Mouse (Mus musculus): ENCODE measurements around the gene Ccnl1.

Ccnl1 gene

DNA sequence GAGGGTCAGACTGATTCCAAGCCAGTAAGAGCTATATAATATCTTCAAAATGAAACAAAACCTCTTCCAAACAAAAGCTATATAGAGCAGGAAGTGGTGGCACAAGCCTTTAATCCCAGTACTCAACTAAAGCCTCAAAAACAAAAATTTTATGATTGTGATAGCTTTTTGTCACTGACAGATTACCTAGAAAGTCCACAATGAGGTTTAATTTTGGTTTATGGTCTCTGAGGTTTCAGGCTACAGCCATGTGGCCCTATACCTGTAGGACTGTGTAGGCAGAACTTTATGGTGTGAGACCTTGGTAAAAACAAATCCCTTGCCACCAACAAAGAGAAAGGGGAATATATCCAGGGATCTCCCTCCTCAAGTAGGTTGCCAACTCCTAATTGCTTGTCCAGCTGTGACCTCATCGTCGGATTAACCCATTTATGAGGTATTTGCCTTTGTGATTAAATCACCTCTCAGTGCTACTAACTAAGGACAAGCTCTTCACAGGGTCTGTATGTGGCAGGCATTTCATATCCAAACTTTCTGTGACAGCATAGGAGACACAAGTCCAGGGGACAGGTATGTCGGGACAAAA is 1.5 kb upstream of the Ccnl1 start:
- in situ Hi-C loops (cut with MseI, MboI), result no loop called here

- in situ Hi-C loops (cut with MseI, MboI), result no loop called here
Measured at GRCm38 (mm10) chr3:65958840-65959185, 764 bp upstream of the Ccnl1 start.

DNA sequence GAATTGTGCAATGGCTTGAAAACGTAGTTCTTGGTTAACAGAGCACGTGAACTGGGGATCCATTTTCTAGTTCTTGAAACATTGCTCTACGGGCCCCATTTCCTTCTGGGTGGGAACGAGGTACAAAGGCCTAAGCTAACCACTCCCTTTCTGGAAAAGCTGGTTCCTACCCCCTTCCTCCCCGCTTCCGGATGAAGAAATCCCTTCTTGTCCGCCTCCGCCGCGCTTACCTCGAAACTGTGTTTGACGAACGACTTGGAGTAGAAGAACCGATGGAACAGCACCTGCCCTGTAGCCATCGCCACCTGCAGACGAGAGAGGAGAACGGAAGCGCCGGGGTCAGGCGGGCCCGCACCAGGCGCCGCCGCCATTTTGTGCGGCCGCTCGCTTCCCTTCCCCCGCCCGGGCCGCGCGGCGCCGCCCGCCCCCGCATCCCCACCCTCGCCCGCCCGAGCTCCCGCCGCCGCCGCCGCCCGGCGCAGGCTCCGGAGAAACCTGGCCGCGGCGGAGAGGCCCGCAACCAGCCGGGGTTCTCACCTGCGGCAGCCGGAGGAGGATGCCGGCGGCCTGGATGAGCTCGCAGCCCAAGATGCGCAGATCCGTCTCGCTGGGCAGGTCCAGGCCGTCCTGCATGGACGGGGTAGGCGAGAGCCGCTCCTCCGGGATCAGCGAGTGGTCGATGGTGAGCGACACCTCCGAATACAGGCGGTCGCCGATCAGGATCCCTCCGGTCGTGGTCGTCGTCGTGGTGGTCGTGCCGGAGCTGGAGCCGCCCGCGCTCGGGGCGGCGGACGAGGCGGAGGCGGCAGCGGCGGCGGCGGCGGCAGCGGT is 563 bp downstream of the Ccnl1 start:
- in situ Hi-C loops (cut with MseI, MboI), result no loop called here

DNA sequence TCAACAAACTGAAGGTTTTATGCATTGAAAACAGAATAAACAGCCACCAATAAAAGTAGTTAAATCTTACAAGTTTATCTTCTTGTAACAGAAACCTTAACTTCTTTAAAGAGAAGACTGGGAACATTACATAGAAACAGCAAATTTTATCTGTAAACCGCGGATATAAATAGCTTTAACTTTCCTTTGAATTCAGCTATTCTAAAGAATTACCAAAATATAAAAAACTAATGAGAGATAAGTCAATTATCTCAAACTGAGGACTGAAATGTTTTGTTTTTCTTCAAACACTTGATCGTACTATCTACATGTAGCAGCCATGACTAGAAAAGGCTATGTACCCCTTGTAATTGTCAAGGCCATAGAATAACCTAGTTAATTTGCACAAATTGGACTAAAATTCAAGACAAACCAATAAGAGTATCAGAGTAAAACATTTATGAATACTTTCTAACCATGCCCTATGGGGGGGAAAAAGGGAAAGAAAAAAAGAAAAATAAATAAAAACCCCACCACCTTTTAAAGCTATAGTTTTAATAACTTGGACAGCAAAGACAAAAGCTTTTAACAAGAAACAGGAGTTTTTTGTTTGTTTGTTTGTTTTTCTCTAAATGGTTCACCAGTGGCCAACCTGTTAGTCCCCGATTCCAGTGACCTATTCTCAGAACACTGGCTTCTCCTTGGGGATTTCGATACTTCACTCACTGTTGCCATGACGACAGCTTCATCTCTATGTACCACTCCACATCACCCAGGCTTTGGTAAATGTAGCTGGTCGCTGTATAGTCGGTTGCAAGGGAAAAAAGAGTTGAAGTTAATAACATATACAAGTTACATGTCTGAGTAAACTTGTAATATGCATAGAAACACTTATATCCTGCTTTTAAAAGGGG is 3.3 kb downstream of the Ccnl1 start:
- in situ Hi-C loops (cut with MseI, MboI), result no loop called here

DNA sequence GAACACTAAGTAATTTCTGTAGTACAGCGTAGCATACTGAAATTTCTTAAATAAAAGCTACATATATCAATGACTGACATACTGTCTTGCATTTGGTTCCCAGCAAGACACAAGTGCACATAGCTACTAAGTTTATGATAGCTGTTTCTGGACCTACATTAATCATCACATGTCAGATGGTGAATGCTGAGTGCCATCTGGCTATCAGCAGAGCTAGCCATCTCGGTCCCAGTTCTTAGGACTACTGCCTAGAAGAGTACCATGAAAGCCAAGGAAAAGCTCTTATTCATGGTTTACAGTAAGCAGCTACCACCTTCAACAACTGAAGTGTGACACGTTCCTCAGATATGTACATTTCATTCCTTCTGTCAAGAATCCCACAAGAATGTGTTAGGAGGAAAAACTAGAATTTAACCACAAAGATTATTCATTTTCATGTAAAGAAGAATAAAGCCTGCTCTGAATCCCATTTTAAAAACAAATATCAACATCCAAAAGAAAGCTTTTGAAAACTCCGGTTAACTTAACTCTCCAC is 7.2 kb downstream of the Ccnl1 start:
- in situ Hi-C loops (cut with MseI, MboI), result no loop called here

GRCm38 (mm10) chr3:65950304-65950703 is 7.7 kb downstream of the Ccnl1 start:
- in situ Hi-C loops (cut with MseI, MboI), result no loop called here

DNA sequence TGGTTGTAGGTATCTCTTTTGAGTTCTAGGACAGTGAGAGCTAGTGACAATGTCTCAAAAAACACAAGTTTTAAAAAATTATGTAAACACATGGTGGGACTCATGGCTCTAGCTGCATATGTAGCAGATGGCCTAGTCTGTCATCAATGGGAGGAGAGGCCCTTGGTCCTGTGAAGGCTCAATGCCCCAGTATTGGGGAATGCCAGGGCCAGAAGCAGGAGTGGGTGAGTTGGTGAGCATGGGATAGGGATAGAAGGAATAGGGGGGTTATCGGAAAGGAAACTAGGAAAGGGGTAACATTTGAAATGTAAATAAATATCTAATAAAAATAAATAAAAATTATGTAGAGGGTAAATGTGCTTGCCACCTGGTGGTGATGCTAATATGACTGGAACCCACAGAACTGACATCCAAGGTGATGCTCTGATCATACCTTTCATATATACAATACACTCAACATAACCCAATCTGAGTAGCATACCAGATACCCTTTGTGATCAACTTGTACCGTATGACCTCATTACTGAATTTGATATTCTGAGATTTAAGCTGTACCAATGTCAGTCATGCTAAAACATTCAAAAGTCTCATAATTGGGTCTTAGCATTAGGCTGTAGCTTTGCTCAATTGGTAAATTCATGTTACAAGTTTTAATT is 12.6 kb downstream of the Ccnl1 start:
- in situ Hi-C loops (cut with MseI, MboI), result loop anchor here in 1 of 2 experiments (25.0 kb wide), 1 partner anchor 408 kb away; the partner anchor contains the start of gene Tiparp

DNA sequence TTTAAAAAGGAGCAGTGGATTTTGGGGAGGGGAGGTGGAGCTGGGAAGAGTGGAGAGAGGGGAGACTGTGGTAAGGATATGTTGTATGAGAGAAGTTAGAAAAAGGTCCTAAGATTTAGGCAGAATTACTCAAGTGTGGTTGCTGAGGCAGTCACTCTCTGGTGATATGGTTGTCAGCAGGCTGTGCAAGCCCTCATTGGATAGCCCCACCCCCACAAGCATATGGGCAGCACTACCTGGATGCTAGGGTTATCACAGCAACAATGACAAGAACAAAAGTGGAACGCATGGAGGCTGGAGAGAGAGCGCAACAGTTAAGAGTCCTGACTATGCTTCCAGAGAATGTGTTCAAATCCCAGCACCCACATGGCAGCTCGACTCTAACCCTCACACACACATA is 13.3 kb downstream of the Ccnl1 start:
- in situ Hi-C loops (cut with MseI, MboI), result loop anchor here in 1 of 2 experiments (25.0 kb wide), 1 partner anchor 407 kb away; the partner anchor contains the start of gene Tiparp

GRCm38 (mm10) chr3:65943453-65943852 is 14.6 kb downstream of the Ccnl1 start:
- in situ Hi-C loops (cut with MseI, MboI), result loop anchor here in 1 of 2 experiments (25.0 kb wide), 1 partner anchor 406 kb away; the partner anchor contains the start of gene Tiparp

- in situ Hi-C loops (cut with MseI, MboI), result loop anchor here in 1 of 2 experiments (25.0 kb wide), 1 partner anchor 404 kb away; the partner anchor contains the start of gene Tiparp
Measured at GRCm38 (mm10) chr3:65941052-65941451, 17.0 kb downstream of the Ccnl1 start.

GRCm38 (mm10) chr3:65938211-65938610 is 19.8 kb downstream of the Ccnl1 start:
- in situ Hi-C loops (cut with MseI, MboI), result loop anchor here in 1 of 2 experiments (25.0 kb wide), 1 partner anchor 401 kb away; the partner anchor contains the start of gene Tiparp

DNA sequence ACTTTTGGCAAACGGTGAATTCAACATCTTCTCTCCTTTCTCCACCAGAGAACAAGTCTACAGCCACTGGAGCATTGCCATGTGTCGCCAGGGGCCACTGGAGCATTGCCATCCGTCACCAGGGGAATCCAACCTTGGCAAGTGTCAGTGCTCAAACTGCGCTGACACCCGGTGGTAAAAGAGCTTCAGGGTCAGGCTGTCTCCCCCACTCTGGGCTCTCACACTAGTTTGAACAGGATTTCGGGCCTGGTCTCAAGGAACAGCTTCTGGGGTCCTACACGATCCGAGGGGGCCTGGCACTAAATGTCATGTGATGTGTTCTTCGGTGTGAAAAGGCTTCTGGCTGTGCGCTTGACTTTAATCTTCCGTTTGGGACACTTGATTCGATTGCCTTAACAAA is 21.7 kb downstream of the Ccnl1 start:
- in situ Hi-C loops (cut with MseI, MboI), result loop anchor here in 1 of 2 experiments (25.0 kb wide), 1 partner anchor 399 kb away; the partner anchor contains the start of gene Tiparp

DNA sequence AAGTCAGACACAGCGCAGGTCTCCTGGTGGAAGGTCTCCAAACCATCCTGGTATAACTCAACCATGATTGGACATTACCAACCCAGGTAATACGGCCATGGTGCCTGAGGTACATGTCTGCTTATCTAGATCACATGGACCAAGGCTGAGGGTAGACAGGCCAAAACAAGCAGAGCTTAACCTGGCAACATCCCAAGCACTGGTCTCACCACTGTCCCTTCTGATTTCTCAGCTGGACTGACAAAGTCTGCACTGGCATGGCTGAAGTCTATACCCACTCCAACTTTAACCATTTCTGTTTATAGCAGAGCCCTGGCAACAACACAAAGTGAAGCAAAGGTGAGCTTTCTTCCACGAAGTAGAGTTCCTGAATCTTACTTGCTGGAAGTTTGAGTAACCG is 22.9 kb downstream of the Ccnl1 start:
- in situ Hi-C loops (cut with MseI, MboI), result loop anchor here in 1 of 2 experiments (25.0 kb wide), 1 partner anchor 398 kb away; the partner anchor contains the start of gene Tiparp

DNA sequence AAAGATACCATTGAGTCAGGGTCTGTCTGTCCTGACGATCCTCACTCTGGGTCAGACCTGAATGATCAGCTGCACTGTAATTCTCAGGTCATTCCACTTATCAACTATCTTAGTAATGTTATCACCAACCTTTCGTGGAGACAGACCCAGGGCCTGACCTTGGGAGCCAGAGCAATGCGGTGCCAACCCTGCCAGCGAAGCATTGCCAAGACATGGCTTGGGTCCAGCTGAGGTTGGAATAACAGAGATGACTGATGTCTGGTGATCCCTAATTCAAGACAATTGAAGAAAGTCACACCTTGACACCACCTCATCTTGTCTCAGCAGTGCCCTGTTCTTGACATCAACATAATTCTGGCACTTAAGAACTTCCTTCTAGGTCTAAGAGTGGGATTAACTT is 24.3 kb downstream of the Ccnl1 start:
- in situ Hi-C loops (cut with MseI, MboI), result loop anchor here in 1 of 2 experiments (25.0 kb wide), 1 partner anchor 396 kb away; the partner anchor contains the start of gene Tiparp

GRCm38 (mm10) chr3:65931542-65931941 is 26.5 kb downstream of the Ccnl1 start:
- in situ Hi-C loops (cut with MseI, MboI), result loop anchor here in 1 of 2 experiments (25.0 kb wide), 1 partner anchor 394 kb away; the partner anchor contains the start of gene Tiparp

DNA sequence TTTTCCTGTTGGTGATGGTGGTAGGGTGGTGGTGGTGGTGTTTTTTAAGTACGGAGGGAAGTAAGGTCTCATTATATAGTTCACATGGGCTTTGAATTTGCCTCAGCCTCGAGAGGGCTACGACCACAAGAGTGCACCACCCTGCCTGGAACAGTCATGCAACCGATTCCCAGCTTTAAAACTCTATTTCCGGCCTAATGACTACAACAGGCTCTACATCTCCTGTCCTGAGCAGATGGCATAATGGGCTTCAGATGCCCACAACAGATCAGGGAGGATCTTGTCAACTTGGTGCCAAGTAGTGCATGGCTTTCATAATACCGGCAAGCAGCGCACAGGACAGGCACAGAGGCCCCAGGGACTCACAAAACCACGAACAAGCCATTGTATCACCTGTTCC is 27.4 kb downstream of the Ccnl1 start:
- in situ Hi-C loops (cut with MseI, MboI), result loop anchor here in 1 of 2 experiments (25.0 kb wide), 1 partner anchor 393 kb away; the partner anchor contains the start of gene Tiparp

DNA sequence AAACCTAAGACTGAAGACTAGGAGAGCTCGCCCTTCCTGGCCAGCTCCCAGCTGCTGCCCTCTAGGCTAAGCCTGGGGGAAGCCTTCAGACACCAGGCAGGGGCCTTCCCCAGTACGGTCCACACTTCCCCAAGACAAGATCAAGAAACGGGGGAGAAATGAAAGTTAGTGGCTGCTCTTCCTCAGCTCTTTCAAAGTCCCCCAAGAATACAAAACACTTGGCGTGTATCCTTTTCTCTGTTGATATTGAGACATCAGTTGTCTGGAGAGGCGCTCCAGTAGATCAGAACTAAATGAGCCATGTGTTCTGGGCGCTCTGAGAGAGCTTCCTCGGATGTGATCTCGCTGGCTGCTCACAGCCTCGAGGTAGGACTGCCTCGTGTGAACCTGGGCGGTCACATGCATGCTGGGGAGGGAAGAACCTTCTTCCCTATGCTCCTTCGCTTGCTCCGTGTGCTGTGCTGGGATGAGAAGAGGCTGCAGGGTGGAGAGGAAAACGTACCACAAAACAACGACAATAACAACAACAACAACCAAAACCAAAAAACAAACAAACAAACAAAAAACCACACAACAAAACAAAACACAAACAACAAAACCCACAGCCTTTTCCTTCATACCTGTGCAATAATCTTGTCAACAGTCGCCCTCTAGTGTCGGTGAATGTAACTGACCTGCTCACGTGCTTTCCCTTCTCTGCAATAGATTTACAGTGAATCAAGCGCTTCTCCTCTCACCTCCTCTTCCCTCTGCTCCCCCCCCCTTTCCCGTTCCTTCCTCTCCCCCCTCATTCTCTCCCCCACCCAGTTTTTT is 28.0 kb downstream of the Ccnl1 start:
- in situ Hi-C loops (cut with MseI, MboI), result loop anchor here in 1 of 2 experiments (25.0 kb wide), 1 partner anchor 393 kb away; the partner anchor contains the start of gene Tiparp

- in situ Hi-C loops (cut with MseI, MboI), result loop anchor here in 1 of 2 experiments (25.0 kb wide), 1 partner anchor 392 kb away; the partner anchor contains the start of gene Tiparp
Measured at GRCm38 (mm10) chr3:65929304-65929783, 28.7 kb downstream of the Ccnl1 start.

All from mouse trophoblast stem cell (cell line).